In the genomic region with DNA sequence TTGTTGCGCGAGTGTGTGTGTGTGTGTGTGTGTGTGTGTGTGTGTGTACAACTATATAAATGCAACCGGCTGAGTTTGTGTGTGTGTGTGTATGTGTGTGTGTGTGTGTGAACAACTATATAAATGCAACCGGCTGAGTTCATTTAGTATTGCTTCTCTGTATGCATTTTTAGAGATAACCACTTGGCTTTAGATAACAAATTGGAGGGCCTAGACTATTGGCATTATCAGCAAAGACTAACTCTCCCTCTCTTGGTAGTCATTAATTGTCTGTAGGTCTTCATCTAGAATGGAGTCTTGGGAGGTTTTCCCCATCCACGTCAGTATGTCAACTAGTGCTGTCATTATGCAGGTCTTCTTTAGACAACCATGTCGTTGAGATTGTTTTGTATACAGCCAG, we compare ENCODE assay signal across 15 mouse cellular contexts.
"Had no signal": no experiment of that assay in that cellular context is flagged by ENCODE, and none has a peak within 500 bp of the region (broad histone marks: within the 10 kb centered on the region; RNA-seq: fewer than 3 reads in every experiment).

No protein-coding gene starts in this region.

- H3K27ac ChIP-seq: macrophage; midbrain, embryonic 13.5 days; midbrain, embryonic 15.5 days; neural tube, embryonic 12.5 days; stomach, embryonic 15.5 days; stomach, postnatal 0 days had no signal

- ATAC-seq: midbrain, embryonic 13.5 days; midbrain, embryonic 15.5 days had no signal

- H3K9me3 ChIP-seq: megakaryocyte, embryonic 14.5 days; midbrain, embryonic 13.5 days; midbrain, embryonic 15.5 days; neural tube, embryonic 12.5 days; stomach, embryonic 15.5 days had no signal

- H3K9ac ChIP-seq: lung, embryonic 14.5 days; midbrain, embryonic 13.5 days; midbrain, embryonic 15.5 days; neural tube, embryonic 12.5 days; stomach, embryonic 15.5 days had no signal

- H3K27me3 ChIP-seq: megakaryocyte, embryonic 14.5 days; midbrain, embryonic 13.5 days; midbrain, embryonic 15.5 days; neural tube, embryonic 12.5 days; stomach, embryonic 15.5 days had no signal

- DNase-seq: lung, embryonic 14.5 days; lung, postnatal 14 days; lung, postnatal 36 days; right cerebral cortex, postnatal 14 days; thymus, adult 2 months; thymus, postnatal 25 days; thymus, postnatal 4 days had no signal

- H3K4me3 ChIP-seq: megakaryocyte, embryonic 14.5 days; midbrain, embryonic 13.5 days; midbrain, embryonic 15.5 days; neural tube, embryonic 12.5 days; stomach, embryonic 15.5 days had no signal

- H3K4me2 ChIP-seq: lung, embryonic 14.5 days; midbrain, embryonic 11.5 days; midbrain, embryonic 13.5 days; midbrain, embryonic 15.5 days; neural tube, embryonic 12.5 days; stomach, embryonic 15.5 days had no signal

- H3K4me1 ChIP-seq: midbrain, embryonic 13.5 days; midbrain, embryonic 15.5 days; neural tube, embryonic 12.5 days; stomach, embryonic 15.5 days had no signal
